Mouse (Mus musculus) ES-E14 (cell line): ENCODE measurements around the gene Ubp1. TPM values are rescaled to one million over a fixed set of nuclear protein-coding genes. Genes with fewer than 3 reads are reported as not detected.
A peak's percentile ranks its signal among the peaks of the same experiment; 100 is the strongest.
"Not testable (repeated sequence)": the region's sequence is repeated elsewhere in the genome, so short reads cannot be mapped to it uniquely, and the experiment has no call there.

Experiments used
- DNase-seq: peaks from one replicate; pipeline ENCODE4 v3.0.0-alpha.2; 2013; ENCODE audit warnings: low read depth, low spot score
- H3K27ac ChIP-seq: 2 replicates; pipeline ENCODE4 v1.5.1; 2012; ENCODE audit warnings: low read depth, mild to moderate bottlenecking, low read length, moderate library complexity, mixed read lengths; ENCODE audit not compliant: poor library complexity, insufficient read depth, severe bottlenecking
- H3K36me3 ChIP-seq: 2 replicates; pipeline ENCODE4 v1.6.1; 2012; ENCODE audit warnings: mild to moderate bottlenecking, low read length, moderate library complexity, mixed read lengths; ENCODE audit not compliant: control insufficient read depth, poor library complexity, insufficient read depth, severe bottlenecking
- H3K4me1 ChIP-seq, 2 experiments: fragments of 150-350 bp in 1 of 2; sonication (generic) in 1 of 2; 2 replicates each; pipeline ENCODE4 v1.6.1; 2012; ENCODE audit warnings: low read length in 2 of 2, mild to moderate bottlenecking in 1 of 2, mixed read lengths in 1 of 2; ENCODE audit not compliant: control insufficient read depth in 2 of 2, insufficient read depth in 2 of 2, poor library complexity in 1 of 2
- H3K4me3 ChIP-seq, 2 experiments: fragments of 150-350 bp in 1 of 2; sonication (generic) in 1 of 2; 2 replicates each; pipeline ENCODE4 v1.5.1; 2012; ENCODE audit warnings: low read length in 2 of 2, low read depth in 1 of 2, mild to moderate bottlenecking in 1 of 2, mixed read lengths in 1 of 2; ENCODE audit not compliant: insufficient read depth in 1 of 2, poor library complexity in 1 of 2, severe bottlenecking in 1 of 2
- H3K9ac ChIP-seq: 2 replicates; pipeline ENCODE4 v1.6.1; 2012; ENCODE audit warnings: low read depth, mild to moderate bottlenecking, low read length, mixed read lengths; ENCODE audit not compliant: poor library complexity, insufficient read depth, severe bottlenecking
- H3K9me3 ChIP-seq: fragments of 150-350 bp; sonication (generic); 2 replicates; pipeline ENCODE4 v1.6.1; 2012; ENCODE audit warnings: low read depth, mild to moderate bottlenecking, low read length; ENCODE audit not compliant: control insufficient read depth, insufficient read depth
- CHD2 ChIP-seq: IDR thresholded peaks from 2 replicates; pipeline ENCODE4 v1.6.1; 2014; ENCODE audit warnings: mild to moderate bottlenecking, low read depth, low read length, inconsistent platforms
- HCFC1 ChIP-seq: IDR thresholded peaks from 2 replicates; pipeline ENCODE4 v1.6.1; 2012; ENCODE audit warnings: low read length, inconsistent platforms, borderline replicate concordance; ENCODE audit not compliant: insufficient read depth
- MAFK ChIP-seq: IDR thresholded peaks from 2 replicates; pipeline ENCODE4 v1.6.1; 2014; ENCODE audit warnings: mild to moderate bottlenecking, low read depth, low read length, inconsistent platforms; ENCODE audit not compliant: insufficient read depth
- ZC3H11A ChIP-seq: IDR thresholded peaks from 2 replicates; pipeline ENCODE4 v1.6.1; 2012; ENCODE audit warnings: low read depth, mild to moderate bottlenecking, inconsistent platforms, low read length, borderline replicate concordance
- ZNF384 ChIP-seq: IDR thresholded peaks from 2 replicates; pipeline ENCODE4 v1.6.1; 2012; ENCODE audit warnings: low read depth, low read length, inconsistent platforms
- in situ Hi-C, 2 experiments: fragments of 600-800 bp; cut with MboI; formaldehyde crosslinking; loops; one replicate each; pipeline ENCODE4 v1.15.1; 2025; ENCODE audit warnings: low sequenced_read_pairs in 2 of 2, inconsistent platforms in 1 of 2; ENCODE audit not compliant: unreplicated experiment in 2 of 2
- total RNA-seq: library from RNA; depleted of rRNA; stranded (reverse); fragments of 300-350 nt; gene quantifications from 2 replicates; pipeline ENCODE4 v1.2.3, GENCODE M21; 2012; rRNA removed

Gene Ubp1
- total RNA-seq: 80.3 and 101 TPM in 2 replicates

DNA sequence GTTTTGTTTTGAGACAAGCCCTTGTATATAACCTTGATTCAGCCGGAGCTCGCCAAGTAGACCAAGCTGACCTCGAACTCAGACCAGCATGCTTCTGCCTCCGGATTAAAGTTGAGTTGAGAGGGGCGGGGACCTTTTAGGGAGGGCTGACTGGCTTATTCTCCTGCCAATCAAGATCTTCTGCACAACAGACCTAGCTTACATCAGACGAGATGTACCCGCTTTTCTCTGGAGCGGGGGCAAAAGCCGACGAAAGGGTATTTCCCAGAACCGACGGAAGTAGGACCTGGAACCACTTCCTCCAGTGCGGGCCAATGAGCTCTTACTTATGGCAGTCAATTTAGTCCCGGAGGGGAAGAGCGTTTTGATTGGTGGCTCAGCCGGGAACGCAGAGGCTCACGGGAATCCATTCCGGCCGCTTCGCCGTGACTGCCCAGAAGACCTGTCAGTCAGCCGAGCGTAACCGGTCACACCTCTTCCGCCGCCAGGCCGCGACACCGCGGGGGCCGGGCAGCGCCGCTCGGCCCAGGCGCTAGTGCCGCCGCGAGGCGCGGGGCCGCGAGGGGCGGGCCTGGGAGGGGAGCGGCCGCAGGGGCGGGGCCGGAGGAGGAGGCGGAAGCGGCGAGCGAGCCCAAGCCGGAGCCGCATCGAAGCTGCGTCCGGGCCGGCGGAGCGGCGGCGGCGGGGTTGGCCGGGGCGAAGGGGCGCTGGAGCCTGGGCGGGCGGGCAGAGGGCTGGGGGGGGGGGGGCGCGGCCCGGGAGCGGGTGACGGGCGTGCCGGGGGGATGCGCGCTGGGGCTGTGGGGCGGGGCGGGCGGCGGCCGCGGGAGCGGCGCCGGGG, at the start of gene Ubp1:
TSS of gene Ubp1 (plus strand) at position 401 of the 841 bp plus-strand sequence.
- H3K4me1 ChIP-seq: peaks cover 2 to 3% of the 10 kb centered on the region in 2 experiments; a peak in 2 of 4 replicates
- in situ Hi-C loops: no loop called here
- H3K9me3 ChIP-seq: no peaks in the 10 kb centered on the region
- H3K4me3 ChIP-seq: peak within 1 kb of the TSS; percentile 95 to 96
- H3K36me3 ChIP-seq: no peaks in the 10 kb centered on the region
- peak within 1 kb of the TSS; percentile 64 for H3K27ac ChIP-seq
- peak; percentile 89 for DNase-seq
- H3K9ac ChIP-seq: peak within 1 kb of the TSS; percentile 93
- TF ChIP-seq CHD2: peak; percentile 59; the same call in 1 of the 2 replicates
- TF ChIP-seq ZNF384: no peak

DNA sequence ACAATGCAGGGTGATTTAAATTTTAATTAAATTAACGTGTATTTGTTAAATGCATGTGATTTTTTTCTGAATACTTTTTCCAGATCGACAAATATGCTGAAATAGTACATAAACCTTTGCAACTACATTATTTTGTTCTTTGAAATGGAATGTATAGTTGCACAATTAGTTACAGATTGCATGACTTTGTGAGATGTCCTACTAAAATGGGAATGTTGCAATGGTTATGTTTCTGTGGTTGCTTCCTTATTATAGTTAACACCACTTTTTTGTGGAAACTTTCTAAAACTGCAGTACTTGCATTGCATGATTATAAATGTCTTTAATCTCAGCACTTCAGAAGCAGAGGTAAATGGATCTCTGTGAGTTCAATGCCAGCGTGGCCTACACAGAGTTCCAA, 35.8 kb upstream of the Ubp1 start:
- Histone ChIP-seq H3K27ac (no peak overlapping the region), H3K4me1 (no peaks in the 10 kb centered on the region), H3K36me3 (peaks cover 5% of the 10 kb centered on the region; the same call in 1 of the 2 replicates), H3K9ac (no peak overlapping the region), H3K4me3 (no peak overlapping the region), H3K9me3 (no peaks in the 10 kb centered on the region)
- in situ Hi-C loops: no loop called here
- DNase-seq: no peak
- no peak for TF ChIP-seq CHD2
- TF ChIP-seq MAFK: no peak
- TF ChIP-seq ZC3H11A: no peak
- no peak for TF ChIP-seq ZNF384
- TF ChIP-seq HCFC1: no peak

DNA sequence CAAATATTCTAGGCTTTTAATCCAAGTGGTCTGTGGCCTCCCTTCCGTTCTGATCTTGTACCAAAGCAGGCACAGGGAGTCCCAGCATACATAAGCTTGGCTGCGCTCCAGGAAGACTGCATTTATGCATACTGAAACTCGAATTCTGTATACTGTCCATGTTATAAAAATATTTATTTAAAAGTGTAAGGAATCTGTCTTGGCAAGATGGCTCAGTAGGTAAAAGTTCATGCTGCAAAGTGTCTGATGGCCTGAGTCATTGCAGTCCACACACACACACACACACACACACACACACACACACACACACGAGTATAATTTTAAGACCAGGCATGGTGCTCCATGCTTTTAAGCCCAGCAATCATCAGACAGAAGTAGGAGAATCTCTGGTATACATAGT, 27.6 kb upstream of the Ubp1 start:
- DNase-seq: no peak
- Histone ChIP-seq H3K27ac (no peak overlapping the region), H3K4me3 (no peak overlapping the region), H3K9me3 (no peaks in the 10 kb centered on the region), H3K4me1 (no peaks in the 10 kb centered on the region), H3K9ac (no peak overlapping the region), H3K36me3 (peaks cover 5% of the 10 kb centered on the region)
- in situ Hi-C loops: no loop called here
- TF ChIP-seq MAFK: no peak
- TF ChIP-seq ZNF384: no peak
- TF ChIP-seq HCFC1: no peak
- no peak for TF ChIP-seq ZC3H11A
- TF ChIP-seq CHD2: no peak

DNA sequence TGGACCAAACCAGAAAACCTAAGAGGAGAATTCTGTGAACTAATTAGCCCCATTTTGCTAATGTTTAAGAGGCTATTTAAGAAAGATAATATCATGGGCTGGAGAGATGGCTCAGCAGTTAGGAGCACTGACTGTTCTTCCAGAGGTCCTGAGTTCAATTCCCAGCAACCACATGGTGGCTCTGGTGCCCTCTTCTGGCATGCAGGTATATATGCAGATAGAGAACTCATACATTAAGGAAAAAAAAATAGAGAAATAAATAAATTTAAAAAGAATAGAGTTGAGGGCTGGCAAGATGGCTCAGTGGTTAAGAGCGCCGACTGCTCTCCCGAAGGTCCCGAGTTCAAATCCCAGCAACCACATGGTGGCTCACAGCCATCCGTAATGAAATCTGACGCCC, 26.4 kb upstream of the Ubp1 start:
- H3K36me3 ChIP-seq, in situ Hi-C loops, H3K9me3 ChIP-seq, DNase-seq, H3K4me1 ChIP-seq, H3K27ac ChIP-seq, H3K4me3 ChIP-seq, H3K9ac ChIP-seq: not testable (repeated sequence)

DNA sequence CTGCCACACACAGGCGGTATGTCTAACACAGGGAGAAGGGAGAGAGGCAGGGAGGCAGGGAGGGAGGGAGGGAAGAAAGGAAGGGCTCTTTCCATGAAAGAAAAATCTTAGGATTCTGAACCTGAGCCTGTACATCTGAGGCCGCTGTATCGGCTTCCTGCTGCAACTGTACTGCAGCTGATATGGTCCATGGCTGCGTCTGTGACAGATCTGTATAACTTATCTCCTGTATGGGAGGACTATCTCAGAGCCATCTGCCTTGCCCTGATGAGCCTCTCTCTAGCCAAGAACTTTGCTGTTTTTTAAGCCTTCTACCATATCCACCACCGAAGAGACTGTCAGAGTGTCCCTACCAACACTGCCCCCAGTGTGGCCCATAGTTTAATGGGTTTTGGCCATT, 14.9 kb upstream of the Ubp1 start:
- TF ChIP-seq HCFC1 (no peak), ZC3H11A (no peak), MAFK (no peak), CHD2 (no peak), ZNF384 (no peak)
- in situ Hi-C loops: no loop called here
- Histone ChIP-seq H3K4me1 (no peaks in the 10 kb centered on the region), H3K27ac (no peak overlapping the region), H3K9ac (no peak overlapping the region), H3K9me3 (no peaks in the 10 kb centered on the region), H3K4me3 (no peak overlapping the region), H3K36me3 (peaks cover 5% of the 10 kb centered on the region; the same call in 1 of the 2 replicates)
- no peak for DNase-seq
